Mouse (Mus musculus): Measurements from ENCODE around the gene C2.
"Not testable (repeated sequence)": the region's sequence is repeated elsewhere in the genome, so short reads cannot be mapped to it uniquely, and the experiment has no call there.

The C2 gene

DNA sequence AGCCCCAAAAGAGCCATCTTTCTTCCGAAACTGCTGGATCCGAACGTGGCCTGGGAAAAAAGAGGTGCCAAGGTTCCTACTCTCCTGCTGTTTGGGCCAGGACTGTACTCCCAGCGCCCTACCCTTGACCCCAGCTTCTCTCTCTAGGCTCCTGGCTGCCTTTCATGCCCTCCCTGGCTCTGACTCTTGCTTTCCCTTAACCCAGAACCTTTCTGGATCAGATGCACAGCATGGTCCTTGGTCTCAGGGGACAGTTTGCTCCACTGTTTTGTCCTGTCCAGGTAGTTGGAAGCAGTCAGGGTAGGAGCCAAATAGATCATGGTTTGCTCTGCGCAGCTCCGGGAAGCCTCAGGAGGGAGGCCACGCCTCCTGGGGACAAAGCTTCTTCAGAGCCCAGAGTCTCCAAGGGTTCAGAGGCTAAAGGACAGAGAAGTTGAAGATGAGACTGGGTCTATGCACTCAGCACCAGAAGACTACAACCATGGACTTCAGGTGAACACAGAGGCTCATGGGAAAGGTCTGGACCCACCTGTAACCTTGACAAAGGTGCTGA is 83.2 kb downstream of the C2 start:
- DNase-seq, result no peak

DNA sequence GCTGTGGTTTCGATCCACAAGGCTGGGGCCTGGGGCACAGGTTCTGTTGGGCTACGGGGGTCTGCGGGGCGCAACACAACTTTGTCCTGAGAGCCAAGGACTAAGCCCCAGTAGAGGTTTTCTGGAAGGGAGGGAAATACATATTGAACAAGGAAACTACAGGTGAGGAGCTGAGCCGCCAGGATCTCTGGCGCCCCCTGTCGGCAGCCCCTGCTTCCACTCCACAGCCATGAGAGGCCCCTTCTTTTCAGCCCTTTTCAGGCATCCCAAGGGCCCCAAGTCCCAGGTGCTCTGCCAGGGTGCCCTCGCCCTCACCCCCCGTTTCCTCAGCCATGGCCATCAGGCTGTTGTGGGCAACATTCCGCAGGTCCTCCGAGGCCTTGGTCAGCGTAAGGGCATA is 84.3 kb downstream of the C2 start:
- DNase-seq, result not testable (repeated sequence)
